Mouse (Mus musculus) MEL (cell line): ENCODE measurements around the gene Stx5a.

Experiments
- BHLHE40 ChIP-seq: IDR thresholded peaks from 2 replicates; pipeline ENCODE4 v1.6.1; 2012; ENCODE audit warnings: low read depth, mild to moderate bottlenecking, inconsistent platforms, low read length, improper control_type of control experiment, borderline replicate concordance
- CHD2 ChIP-seq: IDR thresholded peaks from 2 replicates; pipeline ENCODE4 v1.6.1; 2011; ENCODE audit warnings: low read length, improper control_type of control experiment
- CTCF ChIP-seq, 3 experiments: IDR thresholded peaks in 2 of 3; conservative IDR thresholded peaks in 1 of 3; 2 replicates each; pipeline ENCODE4 v1.5.1; 2011 to 2012; ENCODE audit warnings: low read length in 3 of 3, low read depth in 2 of 3, mild to moderate bottlenecking in 2 of 3, improper control_type of control experiment in 1 of 3, inconsistent platforms in 1 of 3, mixed read lengths in 1 of 3, moderate library complexity in 1 of 3; ENCODE audit not compliant: control insufficient read depth in 1 of 3, insufficient read depth in 1 of 3, poor library complexity in 1 of 3, severe bottlenecking in 1 of 3
- ELF1 ChIP-seq: IDR thresholded peaks from 2 replicates; pipeline ENCODE4 v1.6.1; 2014; ENCODE audit warnings: low read depth, mild to moderate bottlenecking, inconsistent platforms, low read length, improper control_type of control experiment, moderate library complexity
- MXI1 ChIP-seq: IDR thresholded peaks from 2 replicates; pipeline ENCODE4 v1.6.1; 2011; ENCODE audit warnings: mild to moderate bottlenecking, low read depth, low read length, improper control_type of control experiment
- POLR2A ChIP-seq, 2 experiments: IDR thresholded peaks; 2 replicates each; pipeline ENCODE4 v1.6.1; 2011 to 2012; ENCODE audit warnings: low read length in 2 of 2, mild to moderate bottlenecking in 2 of 2, control low read depth in 1 of 2, improper control_type of control experiment in 1 of 2, low read depth in 1 of 2, moderate library complexity in 1 of 2; ENCODE audit not compliant: control insufficient read depth in 1 of 2, insufficient read depth in 1 of 2, poor library complexity in 1 of 2
- POLR2AphosphoS2 ChIP-seq: IDR thresholded peaks from 2 replicates; pipeline ENCODE4 v1.6.1; 2011; ENCODE audit warnings: low read length, improper control_type of control experiment

GRCm38 (mm10) chr19:8725081-8725613, 16.1 kb upstream of the Stx5a start:
- TF ChIP-seq ELF1 (no peak), CTCF (IDR thresholded peaks at IDR 0.05 in 2 of 3, conservative IDR thresholded peaks at IDR 0.05 in 1 of 3; ENCODE audit: control insufficient read depth in 1 of 3, insufficient read depth in 1 of 3, low read depth in 2 of 3, low read length in 3 of 3, poor library complexity in 1 of 3, severe bottlenecking in 1 of 3) (no peak), MXI1 (no peak), CHD2 (no peak), POLR2AphosphoS2 (peak; percentile 9; the same call in 1 of the 2 replicates), BHLHE40 (no peak), POLR2A (IDR thresholded peaks at IDR 0.05; ENCODE audit: control insufficient read depth in 1 of 2, insufficient read depth in 1 of 2, low read depth in 1 of 2, low read length in 2 of 2, poor library complexity in 1 of 2) (peak; percentile 15 to 31; a peak in 1 of 4 replicates)
